8 mouse cellular contexts compared by ENCODE assay signal in the genomic region with DNA sequence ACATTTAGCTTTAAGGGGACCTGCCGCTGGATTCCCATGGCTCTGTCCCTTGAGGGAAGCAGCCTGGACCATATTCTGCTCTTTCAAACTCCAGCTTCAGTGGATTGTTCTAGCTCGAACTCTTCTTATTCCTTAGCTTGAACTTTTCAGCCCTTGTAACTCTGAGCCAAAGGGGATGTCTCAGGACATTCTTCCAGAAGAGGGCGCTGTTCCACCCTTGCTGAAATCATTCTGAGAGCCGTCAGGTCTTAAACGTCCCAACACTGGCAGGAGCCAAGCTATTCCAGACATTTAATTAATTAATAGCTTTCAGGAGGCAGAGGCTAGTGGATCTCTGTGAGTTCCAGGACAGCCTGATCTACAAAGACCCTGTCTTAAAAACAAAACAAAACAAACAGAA. TPM values are rescaled to one million over a fixed set of nuclear protein-coding genes. Genes with fewer than 3 reads are reported as not detected.
DNase-seq lines count a peak whose midpoint lies in the region; ATAC-seq and TF ChIP-seq lines count a peak whose summit lies in the region.

No protein-coding gene starts in this region.

- no peak overlapping the region for H3K4me3 ChIP-seq in ES-E14 (ENCODE audit: insufficient read depth in 1 of 2, low read depth in 1 of 2, low read length in 2 of 2, poor library complexity in 1 of 2, severe bottlenecking in 1 of 2)
- no peak overlapping the region for H3K4me3 ChIP-seq in heart, embryonic 15.5 days

- no peak overlapping the region for H3K9ac ChIP-seq in ES-E14 (ENCODE audit: insufficient read depth, low read depth, low read length, poor library complexity, severe bottlenecking)
- no peak overlapping the region for H3K9ac ChIP-seq in heart, embryonic 15.5 days

- ATAC-seq in heart, embryonic 15.5 days (replicated peaks; ENCODE audit: insufficient number of reproducible peaks, insufficient read depth, low FRiP score, low read depth): no peak

- no peaks in the 10 kb centered on the region for H3K9me3 ChIP-seq in ES-E14 (ENCODE audit: control insufficient read depth, insufficient read depth, low read depth, low read length)
- H3K9me3 ChIP-seq in heart, embryonic 15.5 days (replicated peaks): no peaks in the 10 kb centered on the region

- no peak overlapping the region for H3K27ac ChIP-seq in ES-E14 (ENCODE audit: insufficient read depth, low read depth, low read length, poor library complexity, severe bottlenecking)
- H3K27ac ChIP-seq in heart, embryonic 15.5 days: no peak overlapping the region

- WGBS in heart, embryonic 15.5 days: 22% methylated on average over 5 of the region's 5 CpGs

- no peaks in the 10 kb centered on the region for H3K36me3 ChIP-seq in ES-E14 (ENCODE audit: control insufficient read depth, insufficient read depth, low read length, poor library complexity, severe bottlenecking)
- H3K36me3 ChIP-seq in heart, embryonic 15.5 days: no peaks in the 10 kb centered on the region
- H3K36me3 ChIP-seq in splenic B cell, adult 2 months (ENCODE audit: control insufficient read depth, insufficient read depth, low read length, poor library complexity, severe bottlenecking): no peaks in the 10 kb centered on the region

- H3K4me2 ChIP-seq in heart, embryonic 15.5 days: 0 out of 2 replicates have a peak overlapping the region, but pooled peaks have one; percentile 54

- in situ Hi-C loops in ES-E14 (cut with MboI; ENCODE audit: low sequenced_read_pairs in 2 of 2, unreplicated experiment in 2 of 2): no loop called here

- peaks cover 0 to 22% of the 10 kb centered on the region in 2 experiments; a peak in 3 of 4 replicates for H3K4me1 ChIP-seq in ES-E14 (ENCODE audit: control insufficient read depth in 2 of 2, insufficient read depth in 2 of 2, low read length in 2 of 2, poor library complexity in 1 of 2)
- H3K4me1 ChIP-seq in heart, embryonic 15.5 days (replicated peaks): no peaks in the 10 kb centered on the region

- DNase-seq in layer of hippocampus, postnatal 10 days (ENCODE audit: low spot score in 2 of 2): peak; percentile 52 to 60
- no peak for DNase-seq in layer of hippocampus, adult 9-10 months (ENCODE audit: low spot score)
- peak; percentile 83 for DNase-seq in ES-E14 (ENCODE audit: low read depth, low spot score)
- DNase-seq in brain, adult 2 months (ENCODE audit: low read depth, low spot score): peak; percentile 53
- DNase-seq in lung, adult 18-20 months: peak; percentile 52 to 54
- peak; percentile 71 for DNase-seq in splenic B cell, adult 2 months (ENCODE audit: low read depth, low spot score)
- DNase-seq in left cerebral cortex, adult 11 months (ENCODE audit: low spot score): no peak

- no peaks in the 10 kb centered on the region for H3K27me3 ChIP-seq in heart, embryonic 15.5 days
- no peaks in the 10 kb centered on the region for H3K27me3 ChIP-seq in splenic B cell, adult 2 months (ENCODE audit: control insufficient read depth, insufficient read depth, low read length, poor library complexity, severe bottlenecking)

TF ChIP-seq in ES-E14, 5 proteins besides CTCF, POLR2A, EP300 and RAD21:
- TF ChIP-seq ZNF384 (IDR thresholded peaks at IDR 0.05; ENCODE audit: low read depth, low read length) (no peak), CHD2 (IDR thresholded peaks at IDR 0.05; ENCODE audit: low read depth, low read length) (no peak), HCFC1 (IDR thresholded peaks at IDR 0.05; ENCODE audit: borderline replicate concordance, insufficient read depth, low read length) (no peak), ZC3H11A (IDR thresholded peaks at IDR 0.05; ENCODE audit: borderline replicate concordance, low read depth, low read length) (peak; percentile 36; the same call in 1 of the 2 replicates), MAFK (IDR thresholded peaks at IDR 0.05; ENCODE audit: insufficient read depth, low read depth, low read length) (no peak)

RNA-seq across cellular contexts. Expression of a gene that starts 13.6 kb away (rescaled TPM):
- 100 to 1,000 TPM; 123 to 133 TPM for total RNA-seq in layer of hippocampus, postnatal 10 days (2021)
- 20.9 and 21.2 TPM in 2 replicates for total RNA-seq in ES-E14 (2012; rRNA removed)
- 15.3 and 15.5 TPM in 2 replicates for polyA plus RNA-seq in heart, embryonic 15.5 days (2015; fragmentation: Nextera tagmentation; extraction: Ambion mirVana)

RNA-seq across cellular contexts. Expression of a gene that starts 39.9 kb away (rescaled TPM):
- total RNA-seq in layer of hippocampus, postnatal 10 days (2021): 100 to 1,000 TPM; 184 to 186 TPM
- 104 and 177 TPM in 2 replicates for total RNA-seq in ES-E14 (2012; rRNA removed)
- 266 and 311 TPM in 2 replicates for polyA plus RNA-seq in heart, embryonic 15.5 days (2015; fragmentation: Nextera tagmentation; extraction: Ambion mirVana)

RNA-seq across cellular contexts. Expression of a gene that starts 40.4 kb away (rescaled TPM):
- total RNA-seq in layer of hippocampus, postnatal 10 days (2021): 100 to 1,000 TPM; 703 to 723 TPM
- 435 and 609 TPM in 2 replicates for total RNA-seq in ES-E14 (2012; rRNA removed)
- polyA plus RNA-seq in heart, embryonic 15.5 days (2015; fragmentation: Nextera tagmentation; extraction: Ambion mirVana): 1,124 and 1,142 TPM in 2 replicates

Comparison
In these comparisons a context has a peak if more than half of its experiments do, and no peak if none do; other contexts are left out.
1. DNase-seq: peak in layer of hippocampus, postnatal 10 days (2 of 2), ES-E14 (single experiment), brain, adult 2 months (single experiment), lung, adult 18-20 months (2 of 2) and splenic B cell, adult 2 months (single experiment); none in layer of hippocampus, adult 9-10 months (single experiment) and left cerebral cortex, adult 11 months (single experiment).